Mouse (Mus musculus) central nervous system, embryonic 11.5 days (tissue): ENCODE measurements around the gene Prlhr. TPM values are rescaled to one million over a fixed set of nuclear protein-coding genes. Genes with fewer than 3 reads are reported as not detected.

Experiments used
- polyA plus RNA-seq: library from polyadenylated mRNA; depleted of rRNA; stranded (reverse); fragments of >200 nt; gene quantifications from 2 replicates; pipeline ENCODE4 v1.2.3, GENCODE M21; 2012; rRNA removed

Gene Prlhr
- 0.08 and 0.09 TPM in 2 replicates for polyA plus RNA-seq

DNA sequence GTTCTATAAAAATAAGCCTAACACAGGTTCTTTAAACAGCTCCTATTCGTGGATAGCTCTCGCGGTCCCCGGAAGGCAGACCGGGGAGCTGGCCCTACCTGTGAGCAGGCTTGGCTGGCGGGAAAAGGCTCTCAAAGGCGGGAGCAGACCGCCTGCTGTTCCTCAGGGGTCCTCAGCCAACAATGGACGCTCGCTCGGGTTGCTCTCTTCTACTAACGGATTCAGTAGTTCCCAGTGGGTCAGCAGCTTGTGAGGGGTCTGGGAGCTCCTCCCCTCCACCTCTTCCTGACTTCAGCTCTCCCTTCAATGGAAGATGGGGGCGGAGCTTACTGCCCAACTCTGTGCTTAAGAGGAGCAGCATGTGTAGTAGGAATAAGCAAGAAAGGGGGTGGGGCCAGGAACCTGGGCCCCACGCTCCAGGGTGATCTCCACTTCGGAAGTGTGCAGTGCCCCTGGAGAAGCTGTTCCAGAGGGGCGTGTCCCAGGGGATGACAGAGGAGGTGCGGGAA is at the start of gene Prlhr:
Gene Prlhr, minus strand, starts transcription at position 51 of the 509 bp plus-strand sequence.

Other genes starting within 250 kb of the Prlhr start
- gene Fam204a, start 241.6 kb downstream of the Prlhr start, polyA plus RNA-seq: 39.3 and 58.2 TPM in 2 replicates
- 21.8 and 26.5 TPM in 2 replicates for gene Cacul1, start 112.7 kb upstream of the Prlhr start, polyA plus RNA-seq